Mouse (Mus musculus) forebrain, embryonic 13.5 days (tissue): ENCODE measurements around the gene Hsf3. TPM values are rescaled to one million over a fixed set of nuclear protein-coding genes. Genes with fewer than 3 reads are reported as not detected.

Experiments used
- polyA plus RNA-seq: library from polyadenylated mRNA; unstranded; fragments of >200 nt; fragmentation: Nextera tagmentation; extraction: Ambion mirVana; gene quantifications from 2 replicates; pipeline ENCODE4 v1.2.1, GENCODE M21; 2015

Gene Hsf3
- polyA plus RNA-seq, 1 experiment from 2014 or later, result not detected

Other genes starting within 250 kb of the Hsf3 start
- not detected in 2 replicates for gene Vsig4, start 162.9 kb downstream of the Hsf3 start, polyA plus RNA-seq
- 3.4 and 5.0 TPM in 2 replicates for gene Heph, start 935 bp downstream of the Hsf3 start, polyA plus RNA-seq